Mouse (Mus musculus) forebrain, embryonic 12.5 days (tissue): ENCODE data around the gene Flywch2. TPM values are rescaled to one million over a fixed set of nuclear protein-coding genes. Genes with fewer than 3 reads are reported as not detected.
A peak's percentile ranks its signal among the peaks of the same experiment; 100 is the strongest.

Source experiments
- ATAC-seq: fragments of 200-750 bp; cut with Nextera tagmentation; 2 replicates; pipeline ENCODE4 v1.8.0; 2017; ENCODE audit warnings: moderate TSS enrichment; ENCODE audit not compliant: low FRiP score
- H3K27ac ChIP-seq: fragments of 300-500 bp; sonication (generic); 2 replicates; pipeline ENCODE4 v1.5.1; 2016; ENCODE audit warnings: mild to moderate bottlenecking
- H3K27me3 ChIP-seq: fragments of 300-500 bp; sonication (generic); 2 replicates; pipeline ENCODE4 v1.6.1; 2016; ENCODE audit warnings: mild to moderate bottlenecking
- H3K36me3 ChIP-seq: fragments of 300-500 bp; sonication (generic); replicated peaks from 2 replicates; pipeline ENCODE4 v1.6.1; 2016; ENCODE audit warnings: mild to moderate bottlenecking
- H3K4me1 ChIP-seq: fragments of 300-500 bp; sonication (generic); 2 replicates; pipeline ENCODE4 v1.6.1; 2016
- H3K4me2 ChIP-seq: fragments of 300-500 bp; sonication (generic); 2 replicates; pipeline ENCODE4 v1.6.1; 2016; ENCODE audit warnings: mild to moderate bottlenecking, moderate library complexity
- H3K4me3 ChIP-seq: fragments of 300-500 bp; sonication (generic); replicated peaks from 2 replicates; pipeline ENCODE4 v1.5.1; 2016; ENCODE audit warnings: mild to moderate bottlenecking
- H3K9ac ChIP-seq: fragments of 300-500 bp; sonication (generic); 2 replicates; pipeline ENCODE4 v1.6.1; 2016; ENCODE audit warnings: mild to moderate bottlenecking
- H3K9me3 ChIP-seq: fragments of 300-500 bp; sonication (generic); 2 replicates; pipeline ENCODE4 v1.6.1; 2016
- WGBS: fragments of 180-500 bp; shearing (Covaris S2); methylation state at CpG from one replicate; pipeline ENCODE4 v1.1.7; 2016; 5-methylcytosine and 5-hydroxymethylcytosine counted together
- polyA plus RNA-seq: library from polyadenylated mRNA; unstranded; fragments of >200 nt; fragmentation: Nextera tagmentation; extraction: Ambion mirVana; gene quantifications from 2 replicates; pipeline ENCODE4 v1.2.1, GENCODE M21; 2016

The Flywch2 gene
- polyA plus RNA-seq, 1 experiment from 2014 or later = 33.5 TPM

DNA sequence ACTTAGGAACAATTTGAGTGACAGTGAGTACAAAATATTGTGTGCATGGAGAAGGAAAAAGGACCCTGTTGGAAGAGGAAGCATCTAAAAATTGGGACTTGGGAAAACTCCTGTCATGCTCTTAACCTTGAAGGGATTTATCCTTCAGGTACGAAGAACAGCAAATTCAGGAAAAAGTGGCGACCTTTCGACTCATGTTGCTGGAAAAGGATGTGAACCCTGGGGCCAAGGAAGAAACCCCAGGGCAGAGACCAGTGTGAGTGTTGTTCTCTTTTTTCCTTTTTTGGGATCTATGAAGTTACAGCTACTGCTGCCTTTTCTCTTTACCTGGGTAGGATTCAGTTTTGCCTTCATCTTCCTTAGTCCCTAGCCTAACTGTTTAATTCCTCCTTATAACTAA is 22.0 kb upstream of the Flywch2 start:
- Histone ChIP-seq H3K27ac (no peak overlapping the region), H3K4me2 (no peak overlapping the region), H3K9me3 (no peaks in the 10 kb centered on the region), H3K9ac (no peak overlapping the region), H3K36me3 (peaks cover 65% of the 10 kb centered on the region), H3K4me3 (no peak overlapping the region), H3K27me3 (no peaks in the 10 kb centered on the region), H3K4me1 (peaks cover 30% of the 10 kb centered on the region)
- 93% methylated on average over 3 of the region's 3 CpGs for WGBS
- no peak for ATAC-seq

DNA sequence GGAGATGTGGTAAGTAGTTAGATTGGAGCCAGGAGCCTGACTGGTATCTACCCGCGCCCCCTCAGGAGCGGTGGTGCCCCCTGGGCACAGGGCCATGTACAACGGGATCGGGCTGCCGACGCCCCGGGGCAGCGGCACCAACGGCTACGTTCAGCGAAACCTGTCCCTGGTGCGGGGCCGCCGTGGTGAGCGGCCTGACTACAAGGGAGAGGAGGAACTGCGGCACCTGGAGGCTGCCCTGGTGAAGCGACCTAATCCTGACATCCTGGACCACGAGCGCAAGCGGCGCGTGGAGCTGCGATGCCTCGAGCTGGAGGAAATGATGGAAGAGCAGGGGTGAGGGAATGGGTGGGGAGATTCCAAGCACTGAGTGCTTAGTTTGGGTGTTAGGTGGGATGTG is 21.0 kb upstream of the Flywch2 start:
- Histone ChIP-seq H3K27ac (no peak overlapping the region), H3K27me3 (no peaks in the 10 kb centered on the region), H3K4me2 (0 out of 2 replicates have a peak overlapping the region, but pooled peaks have one; percentile 87), H3K36me3 (peaks cover 54% of the 10 kb centered on the region), H3K9me3 (no peaks in the 10 kb centered on the region), H3K9ac (no peak overlapping the region), H3K4me3 (no peak overlapping the region; the same call in 1 of the 2 replicates), H3K4me1 (peaks cover 30% of the 10 kb centered on the region)
- WGBS = 87% methylated on average over 25 of the region's 25 CpGs
- no peak for ATAC-seq

DNA sequence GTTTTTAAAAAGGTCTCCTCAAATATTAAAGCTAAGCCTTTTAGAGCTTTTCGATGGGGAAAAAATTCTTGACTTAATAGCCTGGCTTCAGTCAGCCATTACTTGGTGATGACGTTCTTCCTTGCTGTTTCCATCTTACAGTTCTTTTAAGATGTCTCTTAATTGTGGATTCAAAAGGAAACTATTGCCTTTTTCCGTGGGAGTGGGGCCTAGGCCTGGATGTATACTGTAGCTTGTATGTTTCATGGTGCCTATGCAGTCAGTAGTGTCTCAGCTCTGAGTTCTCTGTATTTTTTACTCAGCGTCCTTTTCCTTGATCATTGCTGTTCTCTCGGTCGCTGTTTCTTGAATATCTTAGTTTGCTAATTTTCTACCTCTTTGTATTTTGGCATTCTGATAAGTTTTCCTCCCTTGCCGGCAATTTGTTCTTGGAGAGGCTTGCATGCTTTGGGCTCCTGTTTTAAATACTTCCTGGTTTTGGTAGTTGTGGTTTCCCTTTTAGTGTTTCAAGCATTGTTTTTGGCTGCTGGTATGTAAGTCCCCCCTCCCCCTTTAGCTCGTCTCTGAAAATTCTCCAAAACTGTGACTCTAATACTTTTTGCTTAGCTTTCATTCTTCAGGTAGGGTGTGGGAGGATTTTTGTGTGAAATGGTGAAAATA is 18.7 kb upstream of the Flywch2 start:
- no peak for ATAC-seq
- Histone ChIP-seq H3K36me3 (peaks cover 31% of the 10 kb centered on the region), H3K4me2 (peak overlapping the region; percentile 87), H3K4me1 (peaks cover 30% of the 10 kb centered on the region), H3K27ac (no peak overlapping the region), H3K9ac (peak overlapping the region; percentile 98), H3K4me3 (peak overlapping the region; percentile 99), H3K27me3 (no peaks in the 10 kb centered on the region), H3K9me3 (no peaks in the 10 kb centered on the region)
- 7% methylated on average over 8 of the region's 8 CpGs for WGBS

DNA sequence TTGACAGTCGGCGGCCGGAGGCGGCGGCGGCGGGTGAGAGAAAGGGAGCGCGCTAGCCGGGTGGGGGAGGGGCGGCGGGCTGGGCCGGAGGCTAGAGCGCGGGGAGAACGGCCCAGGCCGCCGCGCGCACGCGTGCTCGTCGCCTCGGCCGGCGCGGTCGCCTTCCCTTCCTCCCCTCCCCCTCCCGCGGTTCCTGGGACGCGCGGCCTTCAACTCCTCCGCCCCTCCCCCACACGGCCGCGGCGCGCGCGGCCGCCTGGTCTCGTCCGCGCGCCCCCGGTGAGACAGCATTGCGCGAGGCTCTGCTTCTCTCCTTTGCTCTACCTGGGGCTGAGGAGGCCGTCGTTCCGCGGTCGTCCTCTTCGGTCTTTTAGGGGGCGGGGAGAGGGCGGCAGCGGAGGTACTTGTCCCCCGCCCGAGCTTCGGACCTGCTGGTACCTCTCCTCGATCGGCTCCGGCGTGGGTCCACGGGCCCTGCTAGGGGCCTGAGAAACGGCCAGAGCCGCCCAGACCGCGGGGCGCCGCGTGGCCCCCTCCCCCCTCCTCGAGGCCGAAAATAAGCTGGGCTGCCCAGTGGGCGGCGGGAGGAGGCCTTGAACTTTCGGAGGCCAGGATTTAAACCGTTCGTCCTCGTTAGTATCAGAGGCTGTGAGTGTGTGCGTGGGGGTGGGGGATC is 17.6 kb upstream of the Flywch2 start:
- H3K27me3 ChIP-seq = no peaks in the 10 kb centered on the region
- under 1% methylated on average over 53 of the region's 83 CpGs for WGBS
- peak overlapping the region; percentile 98 for H3K9ac ChIP-seq
- peak overlapping the region; percentile 99 for H3K4me3 ChIP-seq
- peaks cover 30% of the 10 kb centered on the region for H3K4me1 ChIP-seq
- peaks cover 21% of the 10 kb centered on the region for H3K36me3 ChIP-seq
- H3K4me2 ChIP-seq = peak overlapping the region; percentile 87
- H3K9me3 ChIP-seq = no peaks in the 10 kb centered on the region
- peak; percentile 76 for ATAC-seq
- H3K27ac ChIP-seq = peak overlapping the region; percentile 97

DNA sequence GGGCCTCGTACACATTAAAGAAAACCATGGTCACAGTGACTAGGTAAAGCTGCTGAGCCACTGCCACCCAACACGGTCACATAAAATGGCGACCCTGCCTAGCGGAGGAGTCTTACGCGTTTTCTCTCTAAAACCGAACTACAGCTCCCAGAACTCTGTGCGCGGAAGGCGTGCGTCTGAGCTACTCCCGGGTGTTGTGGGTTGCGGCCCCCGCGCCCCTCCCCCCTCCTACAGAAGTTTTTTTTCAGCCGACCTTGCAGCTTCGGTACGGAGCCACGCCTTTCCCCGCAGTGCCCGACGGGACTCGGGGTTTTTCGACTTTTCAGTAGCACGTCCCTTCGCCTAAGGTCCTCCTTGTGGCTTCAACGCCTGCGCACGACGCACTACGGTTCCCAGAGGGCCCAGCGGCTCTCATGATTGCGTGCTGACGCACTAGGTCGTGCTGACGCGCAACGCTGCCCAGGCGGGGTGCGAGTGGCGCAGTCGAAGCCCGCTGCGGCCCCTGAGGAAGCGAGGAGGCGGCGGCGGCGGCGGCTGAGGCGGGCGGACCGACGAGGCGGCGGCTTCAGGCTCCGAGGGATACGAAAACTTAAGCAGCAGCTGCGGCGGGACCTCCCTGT is 17.0 kb upstream of the Flywch2 start:
- Histone ChIP-seq H3K9me3 (no peaks in the 10 kb centered on the region), H3K27ac (peak overlapping the region; percentile 97), H3K9ac (peak overlapping the region; percentile 98), H3K4me1 (peaks cover 30% of the 10 kb centered on the region), H3K27me3 (no peaks in the 10 kb centered on the region), H3K4me2 (peak overlapping the region; percentile 87), H3K36me3 (peaks cover 14% of the 10 kb centered on the region), H3K4me3 (peak overlapping the region; percentile 99)
- under 1% methylated on average over 60 of the region's 60 CpGs for WGBS
- peak; percentile 98 for ATAC-seq

DNA sequence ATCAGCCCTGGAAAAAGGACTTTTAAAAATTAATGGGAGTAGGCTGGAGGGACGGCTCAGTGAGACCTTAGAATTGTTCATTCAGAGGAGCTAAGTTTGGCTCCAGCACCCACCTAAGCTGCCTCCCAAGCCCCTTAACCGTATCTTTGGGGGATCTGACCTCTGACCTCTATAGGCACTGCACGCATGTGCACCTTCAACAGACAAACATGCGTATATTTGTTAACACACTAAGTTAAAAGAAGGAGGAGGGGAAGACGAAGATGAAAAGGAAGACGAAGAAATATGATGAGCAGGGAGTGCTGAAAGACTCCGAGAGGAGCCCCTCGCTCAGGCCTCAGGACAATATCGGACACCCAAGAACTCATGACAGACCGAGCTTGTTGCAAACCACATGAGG is 15.7 kb upstream of the Flywch2 start:
- Histone ChIP-seq H3K27me3 (no peaks in the 10 kb centered on the region), H3K4me2 (no peak overlapping the region), H3K4me3 (no peak overlapping the region), H3K4me1 (peaks cover 22% of the 10 kb centered on the region), H3K9ac (no peak overlapping the region), H3K36me3 (peaks cover 2% of the 10 kb centered on the region; the same call in 1 of the 2 replicates), H3K9me3 (no peaks in the 10 kb centered on the region), H3K27ac (no peak overlapping the region)
- 94% methylated on average over 10 of the region's 10 CpGs for WGBS
- ATAC-seq = no peak

DNA sequence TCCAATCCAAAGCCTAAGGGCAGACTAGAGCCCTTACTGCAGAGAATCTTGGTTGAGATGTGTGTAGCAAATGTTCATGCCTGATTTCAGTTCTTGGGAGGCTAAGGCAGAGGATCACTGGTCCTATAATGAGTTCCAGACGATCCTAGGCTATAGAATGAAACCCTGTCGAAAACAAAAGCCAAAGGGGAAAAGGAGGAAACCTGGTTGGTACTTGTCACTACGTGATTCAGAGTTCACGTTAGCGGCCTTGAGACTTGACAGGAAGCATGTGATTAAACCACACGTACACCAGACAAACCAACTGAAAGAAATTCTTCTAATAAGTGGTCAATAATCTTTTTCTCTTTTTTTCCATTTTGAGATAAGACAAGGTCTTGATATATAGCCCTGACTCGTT is 11.4 kb upstream of the Flywch2 start:
- Histone ChIP-seq H3K9me3 (no peaks in the 10 kb centered on the region), H3K27ac (no peak overlapping the region), H3K27me3 (no peaks in the 10 kb centered on the region), H3K4me1 (no peaks in the 10 kb centered on the region; the same call in 1 of the 2 replicates), H3K36me3 (no peaks in the 10 kb centered on the region), H3K4me3 (no peak overlapping the region), H3K4me2 (no peak overlapping the region), H3K9ac (no peak overlapping the region)
- WGBS = 81% methylated on average over 7 of the region's 7 CpGs
- ATAC-seq = no peak

DNA sequence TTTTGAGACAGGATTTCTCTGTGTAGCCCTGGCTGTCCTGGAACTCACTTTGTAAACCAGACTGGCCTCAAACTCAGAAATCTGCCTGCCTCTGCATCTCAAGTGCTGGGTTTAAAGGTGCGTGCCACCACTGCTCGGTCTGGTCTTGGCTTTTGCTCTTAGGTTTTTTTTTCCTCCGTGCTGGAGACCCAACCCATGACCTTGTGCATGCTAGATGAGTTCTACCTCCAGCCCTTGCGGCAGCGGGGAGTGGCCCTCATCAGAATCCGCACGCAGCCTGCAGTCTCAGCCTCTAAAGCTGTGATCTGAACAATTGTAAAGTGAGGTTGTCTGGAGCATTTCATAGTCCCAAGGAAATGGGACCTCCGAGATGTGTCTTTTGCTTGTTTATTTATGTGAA is 9.4 kb upstream of the Flywch2 start:
- WGBS = 97% methylated on average over 8 of the region's 8 CpGs
- H3K27me3 ChIP-seq = no peaks in the 10 kb centered on the region
- H3K27ac ChIP-seq = no peak overlapping the region
- peaks cover 13% of the 10 kb centered on the region for H3K4me1 ChIP-seq
- H3K4me2 ChIP-seq = no peak overlapping the region
- no peak overlapping the region for H3K4me3 ChIP-seq
- no peak for ATAC-seq
- H3K36me3 ChIP-seq = no peaks in the 10 kb centered on the region
- H3K9me3 ChIP-seq = no peaks in the 10 kb centered on the region
- H3K9ac ChIP-seq = no peak overlapping the region

DNA sequence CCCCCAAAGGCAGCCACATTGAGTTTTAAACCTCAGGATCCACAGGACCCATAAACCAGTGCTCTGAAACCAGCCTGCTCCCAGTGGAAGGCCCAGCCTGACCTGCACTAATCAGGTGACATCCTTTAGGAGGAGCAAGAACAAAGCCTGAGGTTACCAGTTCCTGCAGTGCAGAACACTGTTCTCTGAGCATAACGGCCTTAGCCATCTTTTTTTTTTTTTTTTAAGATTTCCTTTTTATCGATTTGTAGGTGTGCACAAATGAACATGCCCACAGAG is 5.1 kb upstream of the Flywch2 start:
- no peak for ATAC-seq
- Histone ChIP-seq H3K27me3 (no peaks in the 10 kb centered on the region), H3K9ac (peak overlapping the region; percentile 74; the same call in 1 of the 2 replicates), H3K4me2 (peak overlapping the region; percentile 74), H3K9me3 (no peaks in the 10 kb centered on the region), H3K36me3 (no peaks in the 10 kb centered on the region), H3K4me1 (peaks cover 24% of the 10 kb centered on the region), H3K27ac (peak overlapping the region; percentile 94), H3K4me3 (peak overlapping the region; percentile 39)
- 69% methylated on average over 2 of the region's 2 CpGs for WGBS

DNA sequence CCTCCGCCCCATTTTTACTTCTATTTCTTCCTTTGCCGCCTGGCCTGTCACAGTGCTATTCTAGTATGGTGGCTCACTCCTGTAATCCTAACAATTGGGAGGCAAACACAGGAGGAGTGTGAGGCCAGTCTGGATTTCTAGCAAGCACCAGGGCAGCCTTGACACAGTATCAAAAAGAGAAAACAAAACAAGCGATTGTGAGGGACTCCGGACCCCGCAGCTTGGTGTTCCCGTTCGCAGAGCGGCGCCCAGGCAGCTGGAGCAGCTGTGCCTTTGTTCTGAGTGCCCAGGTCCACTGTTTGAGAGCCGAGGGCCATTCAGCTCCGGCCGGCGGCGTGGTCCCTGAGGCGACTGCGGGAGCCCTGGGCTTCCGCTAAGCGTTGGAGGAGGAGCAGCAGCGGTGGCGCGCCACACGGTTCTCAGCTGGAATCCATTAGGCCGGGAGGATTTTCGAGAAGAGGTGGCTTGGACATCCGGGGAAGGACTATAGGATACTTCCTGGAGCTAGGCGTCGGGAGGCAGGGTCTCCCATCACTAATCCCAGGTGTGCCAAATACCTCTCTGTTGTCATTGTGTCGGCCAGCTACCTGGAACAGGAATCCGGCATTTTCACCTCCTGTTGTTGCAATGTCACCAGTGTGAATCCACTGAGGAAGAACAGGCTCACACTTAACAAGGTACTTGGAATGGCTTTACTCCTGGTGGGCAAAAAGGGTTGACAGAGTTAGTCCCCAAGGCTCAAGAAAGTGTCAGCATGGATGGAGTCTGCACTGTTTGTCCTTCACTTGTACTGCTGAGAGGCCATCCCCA is 4.6 kb upstream of the Flywch2 start, which contains the start of gene Srrm2:
Srrm2 (plus strand) TSS at position 264 of the 810 bp plus-strand sequence.
- under 1% methylated on average over 29 of the region's 29 CpGs for WGBS
- peak within 1 kb of the TSS; percentile 94 for H3K27ac ChIP-seq
- peak within 1 kb of the TSS; percentile 74 for H3K4me2 ChIP-seq
- H3K36me3 ChIP-seq = no peaks in the 10 kb centered on the region
- H3K4me3 ChIP-seq = peak within 1 kb of the TSS; percentile 39
- peak within 1 kb of the TSS; percentile 74 for H3K9ac ChIP-seq
- no peaks in the 10 kb centered on the region for H3K9me3 ChIP-seq
- peaks cover 26% of the 10 kb centered on the region for H3K4me1 ChIP-seq
- no peaks in the 10 kb centered on the region for H3K27me3 ChIP-seq
- peak; percentile 71 for ATAC-seq

DNA sequence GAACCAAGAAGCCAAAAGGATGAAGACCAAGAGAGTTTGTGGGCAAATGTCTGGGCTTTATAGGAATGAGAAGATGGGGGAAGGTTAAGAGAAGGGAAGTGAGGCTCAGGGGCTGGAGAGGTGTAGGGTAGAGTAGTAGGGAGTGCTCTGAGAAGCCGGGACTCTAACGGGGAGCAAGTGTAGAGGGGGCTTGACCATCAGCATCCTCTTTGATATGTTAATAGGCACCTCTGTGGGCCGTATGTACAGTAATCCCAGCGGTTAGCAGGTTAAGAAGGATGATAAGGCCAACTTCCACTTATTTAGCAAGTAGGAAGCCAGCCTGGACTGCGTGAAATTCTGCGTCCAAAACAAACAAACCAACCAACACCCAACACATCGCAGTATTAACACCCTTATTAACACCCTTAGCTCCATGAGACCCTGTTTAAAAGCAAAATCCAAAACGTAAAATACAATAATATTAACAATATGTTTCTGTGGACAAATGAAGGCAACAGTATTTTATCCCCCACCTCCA is 3.9 kb upstream of the Flywch2 start:
- no peak for ATAC-seq
- peak overlapping the region; percentile 39 for H3K4me3 ChIP-seq
- H3K9me3 ChIP-seq = no peaks in the 10 kb centered on the region
- peak overlapping the region; percentile 74 for H3K9ac ChIP-seq
- no peaks in the 10 kb centered on the region for H3K27me3 ChIP-seq
- H3K36me3 ChIP-seq = no peaks in the 10 kb centered on the region
- WGBS = 9% methylated on average over 8 of the region's 8 CpGs
- H3K27ac ChIP-seq = peak overlapping the region; percentile 94
- H3K4me1 ChIP-seq = peaks cover 27% of the 10 kb centered on the region
- peak overlapping the region; percentile 74 for H3K4me2 ChIP-seq

DNA sequence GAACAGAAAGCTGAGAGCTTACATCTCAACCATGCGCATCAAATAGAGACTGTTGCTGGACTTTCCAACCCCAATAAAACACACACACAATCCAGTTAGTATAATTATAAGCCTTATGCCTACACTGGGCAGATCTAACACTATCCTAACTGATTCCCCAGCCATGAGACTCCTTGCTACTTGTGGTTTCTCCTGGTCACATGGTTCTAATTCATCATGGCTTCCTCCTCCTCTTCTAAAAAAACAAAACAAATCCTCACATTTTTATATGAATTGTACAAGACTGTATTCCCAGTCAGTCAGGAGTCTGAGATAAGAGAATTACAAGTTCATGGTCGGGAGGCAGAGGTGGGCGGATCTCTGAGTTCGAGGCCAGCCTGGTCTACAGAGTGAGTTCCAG is 3.1 kb upstream of the Flywch2 start:
- Histone ChIP-seq H3K4me1 (peaks cover 27% of the 10 kb centered on the region), H3K9ac (no peak overlapping the region), H3K27me3 (no peaks in the 10 kb centered on the region), H3K9me3 (no peaks in the 10 kb centered on the region), H3K4me3 (no peak overlapping the region), H3K36me3 (no peaks in the 10 kb centered on the region), H3K4me2 (no peak overlapping the region), H3K27ac (no peak overlapping the region)
- ATAC-seq = no peak
- 90% methylated on average over 4 of the region's 4 CpGs for WGBS
